Mouse (Mus musculus) heart, embryonic 11.5 days (tissue): ENCODE data around the gene 5330417C22Rik. TPM values are rescaled to one million over a fixed set of nuclear protein-coding genes. Genes with fewer than 3 reads are reported as not detected.
A peak's percentile ranks its signal among the peaks of the same experiment; 100 is the strongest.

ENCODE experiments used
- ATAC-seq: fragments of 200-750 bp; cut with Nextera tagmentation; replicated peaks from 2 replicates; pipeline ENCODE4 v1.8.0; 2017; ENCODE audit warnings: moderate library complexity; ENCODE audit not compliant: insufficient number of reproducible peaks, low FRiP score, low TSS enrichment
- H3K27ac ChIP-seq: fragments of 300-500 bp; sonication (generic); 2 replicates; pipeline ENCODE4 v1.5.1; 2014; ENCODE audit warnings: mild to moderate bottlenecking, low read depth, low read length
- H3K27me3 ChIP-seq: fragments of 300-500 bp; sonication (generic); 2 replicates; pipeline ENCODE4 v1.6.1; 2014; ENCODE audit warnings: mild to moderate bottlenecking, low read length, mixed read lengths; ENCODE audit not compliant: control insufficient read depth, insufficient read depth
- H3K36me3 ChIP-seq: fragments of 300-500 bp; sonication (generic); 2 replicates; pipeline ENCODE4 v1.6.1; 2014; ENCODE audit warnings: mild to moderate bottlenecking, low read length, moderate library complexity, mixed read lengths; ENCODE audit not compliant: control insufficient read depth, insufficient read depth
- H3K4me1 ChIP-seq: fragments of 300-500 bp; sonication (generic); 2 replicates; pipeline ENCODE4 v1.6.1; 2014; ENCODE audit warnings: low read length; ENCODE audit not compliant: control insufficient read depth, insufficient read depth
- H3K4me2 ChIP-seq: fragments of 300-500 bp; sonication (generic); 2 replicates; pipeline ENCODE4 v1.6.1; 2014; ENCODE audit warnings: mild to moderate bottlenecking, moderate library complexity
- H3K4me3 ChIP-seq: fragments of 300-500 bp; sonication (generic); 2 replicates; pipeline ENCODE4 v1.5.1; 2014; ENCODE audit warnings: low read depth, low read length
- H3K9ac ChIP-seq: fragments of 300-500 bp; sonication (generic); 2 replicates; pipeline ENCODE4 v1.6.1; 2014; ENCODE audit warnings: mild to moderate bottlenecking, low read depth, low read length, moderate library complexity
- H3K9me3 ChIP-seq: fragments of 300-500 bp; sonication (generic); replicated peaks from 2 replicates; pipeline ENCODE4 v1.6.1; 2016; ENCODE audit warnings: low read length; ENCODE audit not compliant: control insufficient read depth
- WGBS: fragments of 180-500 bp; shearing (Covaris S2); extraction: QIAGEN DNeasy Blood & Tissue Kit; methylation state at CpG from one replicate; pipeline ENCODE4 v1.1.7; 2014; ENCODE audit not compliant: insufficient replicate concordance; 5-methylcytosine and 5-hydroxymethylcytosine counted together
- polyA plus RNA-seq: library from polyadenylated mRNA; unstranded; fragments of >200 nt; fragmentation: Nextera tagmentation; extraction: Ambion mirVana; gene quantifications from 2 replicates; pipeline ENCODE4 v1.2.1, GENCODE M21; 2014

The 5330417C22Rik gene
- polyA plus RNA-seq, 1 experiment from 2014 or later, result 0.59 TPM

DNA sequence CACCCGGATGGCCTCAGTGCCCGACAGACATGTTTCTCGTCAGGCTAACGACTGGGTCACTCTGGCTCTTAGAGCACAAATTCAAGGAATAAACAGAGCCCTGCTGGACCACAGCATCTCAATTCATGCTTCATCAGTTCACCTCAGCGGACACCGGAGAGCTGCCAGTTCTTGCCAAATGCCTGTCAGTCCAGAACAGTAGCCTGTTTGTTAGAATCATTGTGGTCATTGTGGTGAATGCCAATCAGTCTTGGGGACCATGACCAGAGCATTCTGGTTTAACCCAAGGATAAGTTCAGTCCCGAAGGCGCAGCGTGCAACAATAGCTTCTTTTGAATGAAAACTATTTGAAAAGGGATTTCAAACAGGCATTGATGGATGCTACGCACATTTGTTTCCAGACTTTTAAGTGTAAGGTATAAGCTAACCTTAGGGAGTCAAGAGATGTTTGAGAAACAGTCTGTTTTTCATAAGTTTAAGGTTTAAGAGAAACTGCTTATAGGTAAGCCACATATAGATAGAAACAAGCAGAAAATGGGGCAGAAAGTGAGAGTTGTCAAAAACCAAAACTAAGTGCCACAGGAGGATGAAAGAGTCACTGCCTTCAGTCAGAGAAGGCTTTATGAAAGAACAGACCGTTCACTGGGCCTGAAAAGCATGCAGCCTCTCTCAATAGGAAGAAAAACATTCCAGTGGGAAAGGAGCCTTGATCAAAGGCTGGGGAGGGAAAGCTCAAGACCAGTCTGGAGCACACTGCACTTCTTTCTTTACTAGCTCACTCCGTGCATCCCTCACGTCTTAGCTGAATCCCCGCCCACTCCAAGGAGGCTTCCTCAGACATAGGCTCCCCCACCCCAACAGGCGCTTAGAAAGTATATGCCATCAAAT is 31.9 kb upstream of the 5330417C22Rik start:
- WGBS, result 57% methylated on average over 15 of the region's 15 CpGs
- 0 out of 2 replicates have a peak, but pooled peaks cover 2% of the 10 kb centered on the region for H3K27me3 ChIP-seq
- no peaks in the 10 kb centered on the region for H3K9me3 ChIP-seq
- H3K36me3 ChIP-seq, result no peaks in the 10 kb centered on the region
- H3K9ac ChIP-seq, result no peak overlapping the region
- no peak overlapping the region for H3K4me3 ChIP-seq
- H3K27ac ChIP-seq, result no peak overlapping the region
- ATAC-seq, result no peak
- H3K4me2 ChIP-seq, result no peak overlapping the region
- H3K4me1 ChIP-seq, result peaks cover 8% of the 10 kb centered on the region

DNA sequence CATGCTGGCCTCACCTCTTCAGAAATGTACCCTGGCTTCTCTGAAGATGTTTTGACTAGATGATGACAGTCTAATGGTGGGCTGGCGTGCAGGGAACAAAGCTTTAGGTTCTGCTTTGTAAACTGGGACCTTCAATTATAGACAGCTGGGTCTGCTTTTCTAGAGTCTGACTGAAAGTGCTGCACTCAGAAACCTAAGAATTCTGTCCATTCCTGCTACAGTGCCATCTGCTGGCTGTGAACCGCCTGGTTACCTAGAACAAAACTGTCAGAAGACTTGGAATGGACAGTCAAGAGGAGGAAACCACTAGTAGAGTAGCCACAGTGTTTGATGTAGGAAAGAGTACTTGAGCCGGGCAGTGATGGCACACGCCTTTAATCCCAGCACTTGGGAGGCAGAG is 27.0 kb upstream of the 5330417C22Rik start:
- Histone ChIP-seq H3K4me2 (peak overlapping the region; percentile 89), H3K9ac (peak overlapping the region; percentile 63), H3K36me3 (peaks cover 6% of the 10 kb centered on the region; the same call in 1 of the 2 replicates), H3K4me3 (peak overlapping the region; percentile 91), H3K4me1 (peaks cover 7% of the 10 kb centered on the region), H3K9me3 (no peaks in the 10 kb centered on the region), H3K27me3 (no peaks in the 10 kb centered on the region), H3K27ac (peak overlapping the region; percentile 84)
- 4% methylated on average over 4 of the region's 4 CpGs for WGBS
- ATAC-seq, result no peak

DNA sequence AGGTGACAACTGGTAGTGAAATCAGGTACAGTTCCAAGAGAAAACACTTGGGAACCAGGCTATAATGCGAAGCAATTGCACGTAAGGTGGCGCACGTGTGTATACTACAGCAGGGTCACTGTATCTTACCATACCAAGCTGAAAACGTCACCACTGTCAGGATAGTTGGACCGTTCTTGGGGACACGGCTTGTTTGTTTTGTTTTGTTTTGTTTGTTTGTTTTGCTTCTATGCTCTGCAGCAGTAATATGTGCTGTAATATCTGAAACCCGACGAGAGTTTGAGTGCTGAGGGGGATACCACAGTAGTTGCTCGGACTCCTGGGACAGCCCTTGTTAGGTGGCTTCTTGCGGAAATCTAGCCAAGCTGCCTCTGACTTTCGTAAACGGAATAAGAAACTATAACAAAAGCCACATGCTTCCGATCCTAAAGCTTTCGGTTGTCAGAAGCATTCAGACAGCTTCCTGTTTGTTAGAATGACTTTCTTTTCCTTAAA is 26.5 kb upstream of the 5330417C22Rik start:
- Histone ChIP-seq H3K9ac (peak overlapping the region; percentile 63), H3K4me3 (peak overlapping the region; percentile 91), H3K27me3 (no peaks in the 10 kb centered on the region), H3K4me1 (peaks cover 7% of the 10 kb centered on the region), H3K27ac (peak overlapping the region; percentile 84), H3K9me3 (no peaks in the 10 kb centered on the region), H3K4me2 (peak overlapping the region; percentile 89), H3K36me3 (peaks cover 11% of the 10 kb centered on the region; the same call in 1 of the 2 replicates)
- ATAC-seq, result 0 out of 2 replicates have a peak, but pooled peaks have one; percentile 50
- 9% methylated on average over 15 of the region's 15 CpGs for WGBS

DNA sequence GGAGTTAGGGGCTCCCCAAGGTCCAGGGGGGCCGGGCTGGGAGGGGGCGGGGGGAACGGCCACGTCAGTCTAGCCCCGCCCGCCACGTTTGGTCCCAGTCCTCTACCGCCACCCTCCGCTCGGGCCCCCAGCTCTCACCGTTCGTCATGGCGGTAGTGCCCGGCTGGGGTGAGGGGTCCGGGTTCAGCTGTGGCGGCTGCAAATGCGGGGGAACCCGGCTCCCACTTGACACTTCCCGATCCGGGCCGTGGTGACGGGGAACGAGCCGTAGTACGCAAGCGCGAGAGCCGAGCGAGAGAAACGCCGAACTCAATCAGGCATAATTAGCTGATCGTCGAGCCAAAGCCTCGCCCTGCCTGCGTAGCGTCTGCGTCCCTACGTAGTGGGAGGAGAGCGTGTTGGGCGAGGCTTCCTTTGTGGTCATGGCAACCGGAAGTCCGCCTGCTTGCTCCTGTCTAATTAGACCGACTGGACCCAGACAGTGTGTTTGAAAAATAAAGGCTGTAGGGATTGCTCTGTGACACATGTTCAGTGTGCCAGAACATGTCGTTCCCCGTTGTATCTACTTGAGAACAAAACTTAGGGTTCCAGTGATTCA is 25.9 kb upstream of the 5330417C22Rik start, which contains the start of gene Tmem167b:
Gene Tmem167b (minus strand): TSS at position 334 of the 598 bp plus-strand sequence.
- peak within 1 kb of the TSS; percentile 91 for H3K4me3 ChIP-seq
- WGBS, result under 1% methylated on average over 45 of the region's 45 CpGs
- H3K27me3 ChIP-seq, result no peaks in the 10 kb centered on the region
- peak; percentile 92 for ATAC-seq
- no peaks in the 10 kb centered on the region for H3K9me3 ChIP-seq
- H3K4me2 ChIP-seq, result peak within 1 kb of the TSS; percentile 89
- H3K27ac ChIP-seq, result peak within 1 kb of the TSS; percentile 84
- H3K9ac ChIP-seq, result peak within 1 kb of the TSS; percentile 87
- peaks cover 7% of the 10 kb centered on the region for H3K4me1 ChIP-seq
- H3K36me3 ChIP-seq, result peaks cover 12% of the 10 kb centered on the region; the same call in 1 of the 2 replicates

DNA sequence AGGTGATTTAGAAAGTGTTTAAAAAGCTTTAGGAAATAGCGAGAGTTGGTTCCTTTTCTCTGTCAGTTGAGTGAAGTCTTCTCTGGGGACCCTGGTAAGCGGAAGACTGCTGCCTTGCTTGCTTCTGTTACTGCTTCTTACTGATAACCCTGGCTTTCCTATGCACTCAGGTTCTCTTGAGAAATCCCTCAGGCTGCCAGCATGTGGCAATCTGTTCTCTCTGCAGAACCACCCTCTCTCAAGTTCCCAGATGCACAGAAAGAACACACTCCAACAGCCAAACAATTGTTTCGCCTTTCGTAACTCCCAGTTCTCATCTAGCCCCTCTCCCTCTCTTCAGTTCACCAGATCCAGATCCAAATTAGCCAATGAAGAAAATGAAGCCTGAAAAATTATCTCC is 21.6 kb upstream of the 5330417C22Rik start:
- ATAC-seq, result no peak
- Histone ChIP-seq H3K27ac (no peak overlapping the region), H3K4me3 (no peak overlapping the region), H3K27me3 (no peaks in the 10 kb centered on the region), H3K4me2 (no peak overlapping the region), H3K36me3 (peaks cover 12% of the 10 kb centered on the region; the same call in 1 of the 2 replicates), H3K9me3 (no peaks in the 10 kb centered on the region), H3K9ac (no peak overlapping the region), H3K4me1 (peaks cover 7% of the 10 kb centered on the region)
- WGBS, result 92% methylated on average over 4 of the region's 4 CpGs

DNA sequence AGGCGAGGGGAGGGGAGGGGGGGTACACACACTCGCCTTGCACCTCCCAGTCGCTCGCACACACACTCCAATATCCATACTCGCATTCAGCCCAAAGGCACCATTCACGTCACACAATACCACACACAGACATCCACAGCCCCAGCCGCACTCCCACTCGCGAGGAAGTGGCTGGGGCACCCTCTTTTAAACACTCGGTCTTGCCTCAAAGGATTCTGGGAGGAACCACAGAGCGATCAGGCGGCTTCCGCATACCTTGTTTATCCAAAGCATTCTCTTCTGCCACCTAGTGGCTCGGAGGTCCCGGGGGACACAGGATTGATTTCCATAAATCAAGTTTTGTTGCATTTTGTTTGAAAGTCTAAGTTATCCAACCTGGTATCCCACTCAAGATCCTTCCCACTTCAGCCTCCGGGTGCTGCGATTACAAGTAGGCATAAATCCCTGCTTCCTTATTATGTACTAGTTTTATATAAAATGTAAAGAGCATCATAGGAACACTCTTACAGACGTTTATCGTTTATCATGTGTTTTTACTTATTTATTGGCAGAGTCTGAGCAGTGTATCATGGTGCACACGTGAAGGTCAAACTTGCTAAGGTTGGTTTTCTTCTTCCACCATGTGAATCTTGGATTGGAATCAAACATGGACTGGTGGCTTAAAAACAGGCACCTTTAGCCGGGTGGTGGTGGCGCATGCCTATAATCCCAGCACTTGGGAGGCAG is 18.4 kb upstream of the 5330417C22Rik start:
- no peaks in the 10 kb centered on the region for H3K27me3 ChIP-seq
- no peaks in the 10 kb centered on the region for H3K9me3 ChIP-seq
- peaks cover 12% of the 10 kb centered on the region; the same call in 1 of the 2 replicates for H3K36me3 ChIP-seq
- peak overlapping the region; percentile 96 for H3K9ac ChIP-seq
- peak overlapping the region; percentile 84 for H3K27ac ChIP-seq
- H3K4me2 ChIP-seq, result peak overlapping the region; percentile 84
- H3K4me3 ChIP-seq, result peak overlapping the region; percentile 90
- 17% methylated on average over 22 of the region's 22 CpGs for WGBS
- no peaks in the 10 kb centered on the region for H3K4me1 ChIP-seq
- ATAC-seq, result peak; percentile 92

DNA sequence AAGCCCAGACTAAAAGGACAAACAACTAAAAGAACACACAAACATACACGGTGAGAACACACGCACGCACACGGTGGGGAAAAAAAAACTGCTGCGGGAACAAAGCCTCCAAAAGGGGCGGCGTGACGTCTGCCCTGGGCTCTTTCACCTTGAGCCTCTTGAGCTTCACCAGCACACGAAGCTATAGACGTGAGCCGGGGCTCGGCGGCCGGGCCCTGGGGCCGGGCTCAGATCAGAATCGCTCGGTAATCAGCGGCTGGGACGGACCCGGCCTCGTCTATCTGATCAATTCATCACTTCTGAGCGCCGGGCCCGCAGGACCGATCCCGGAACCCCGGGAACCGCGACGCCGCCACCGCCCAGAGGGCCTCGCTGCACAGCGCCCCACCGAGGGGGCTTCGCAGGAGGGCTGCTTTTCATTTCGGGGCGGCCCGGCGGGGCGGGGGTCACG is 17.8 kb upstream of the 5330417C22Rik start:
- WGBS, result under 1% methylated on average over 42 of the region's 42 CpGs

DNA sequence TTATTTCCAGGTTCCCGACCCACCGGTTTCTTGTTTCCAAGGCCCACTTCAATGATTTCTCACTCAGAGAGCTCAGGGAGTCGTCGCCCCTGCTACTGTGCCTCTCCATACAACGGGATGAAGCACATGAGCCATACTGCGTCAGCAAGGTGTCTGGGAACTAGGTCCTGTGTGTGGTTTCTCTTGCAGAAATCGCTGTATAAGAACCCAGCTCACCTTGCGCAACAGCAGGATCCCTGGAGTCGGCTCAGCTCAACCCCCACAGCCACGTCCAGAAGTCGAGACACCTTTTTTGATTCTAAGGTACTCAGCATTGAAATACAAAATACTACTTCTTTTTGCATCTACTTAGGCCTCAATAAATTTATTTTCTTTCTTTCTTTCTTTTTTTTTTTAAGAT is 6.0 kb upstream of the 5330417C22Rik start:
- no peak overlapping the region for H3K9ac ChIP-seq
- no peak overlapping the region for H3K27ac ChIP-seq
- H3K27me3 ChIP-seq, result no peaks in the 10 kb centered on the region
- ATAC-seq, result no peak
- 75% methylated on average over 11 of the region's 11 CpGs for WGBS
- H3K4me3 ChIP-seq, result no peak overlapping the region
- no peaks in the 10 kb centered on the region for H3K4me1 ChIP-seq
- no peaks in the 10 kb centered on the region for H3K36me3 ChIP-seq
- no peak overlapping the region for H3K4me2 ChIP-seq
- no peaks in the 10 kb centered on the region for H3K9me3 ChIP-seq

More for the DNA sequence above, 17.8 kb upstream of the 5330417C22Rik start:
- Histone ChIP-seq H3K9ac (peak overlapping the region; percentile 96), H3K9me3 (no peaks in the 10 kb centered on the region), H3K27me3 (no peaks in the 10 kb centered on the region), H3K4me3 (peak overlapping the region; percentile 90), H3K4me1 (no peaks in the 10 kb centered on the region), H3K4me2 (peak overlapping the region; percentile 84), H3K27ac (peak overlapping the region; percentile 84), H3K36me3 (peaks cover 12% of the 10 kb centered on the region; the same call in 1 of the 2 replicates)
- peak; percentile 43; the same call in 1 of the 2 replicates for ATAC-seq
